Mouse (Mus musculus) forebrain, embryonic 11.5 days (tissue): ENCODE measurements around the gene Fam174b. TPM values are rescaled to one million over a fixed set of nuclear protein-coding genes. Genes with fewer than 3 reads are reported as not detected.

Source experiments
- ATAC-seq: fragments of 200-750 bp; cut with Nextera tagmentation; replicated peaks from 2 replicates; pipeline ENCODE4 v1.8.0; 2017; ENCODE audit warnings: moderate TSS enrichment; ENCODE audit not compliant: low FRiP score
- DNase-seq: peaks from one replicate; pipeline ENCODE4 v3.0.0-alpha.2; 2017; ENCODE audit warnings: low spot score
- H3K27ac ChIP-seq: fragments of 300-500 bp; sonication (generic); 2 replicates; pipeline ENCODE4 v1.5.1; 2014; ENCODE audit warnings: low read depth, low read length
- H3K27me3 ChIP-seq: fragments of 300-500 bp; sonication (generic); 2 replicates; pipeline ENCODE4 v1.6.1; 2014; ENCODE audit warnings: mild to moderate bottlenecking, low read length, mixed read lengths; ENCODE audit not compliant: control insufficient read depth, insufficient read depth
- H3K36me3 ChIP-seq: fragments of 300-500 bp; sonication (generic); 2 replicates; pipeline ENCODE4 v1.6.1; 2014; ENCODE audit warnings: mild to moderate bottlenecking, low read length, moderate library complexity, mixed read lengths; ENCODE audit not compliant: control insufficient read depth, insufficient read depth
- H3K4me1 ChIP-seq: fragments of 300-500 bp; sonication (generic); replicated peaks from 2 replicates; pipeline ENCODE4 v1.6.1; 2014; ENCODE audit warnings: low read length, mixed read lengths; ENCODE audit not compliant: control insufficient read depth, insufficient read depth
- H3K4me2 ChIP-seq: fragments of 300-500 bp; sonication (generic); 2 replicates; pipeline ENCODE4 v1.6.1; 2014; ENCODE audit warnings: low read depth, mild to moderate bottlenecking, low read length, moderate library complexity, mixed read lengths; ENCODE audit not compliant: severe bottlenecking
- H3K4me3 ChIP-seq: fragments of 300-500 bp; sonication (generic); 2 replicates; pipeline ENCODE4 v1.5.1; 2014; ENCODE audit warnings: low read depth, low read length
- H3K9ac ChIP-seq: fragments of 300-500 bp; sonication (generic); 2 replicates; pipeline ENCODE4 v1.6.1; 2014; ENCODE audit warnings: low read length
- H3K9me3 ChIP-seq: fragments of 300-500 bp; sonication (generic); 2 replicates; pipeline ENCODE4 v1.6.1; 2016; ENCODE audit warnings: low read length, mixed read lengths; ENCODE audit not compliant: control insufficient read depth
- WGBS: fragments of 180-500 bp; shearing (Covaris S2); extraction: QIAGEN DNeasy Blood & Tissue Kit; methylation state at CpG from one replicate; pipeline ENCODE4 v1.1.7; 2014; 5-methylcytosine and 5-hydroxymethylcytosine counted together
- polyA plus RNA-seq: library from polyadenylated mRNA; unstranded; fragments of >200 nt; fragmentation: Nextera tagmentation; extraction: Ambion mirVana; gene quantifications from 2 replicates; pipeline ENCODE4 v1.2.1, GENCODE M21; 2014

Fam174b gene
- polyA plus RNA-seq, 1 experiment from 2014 or later, result 19.7 TPM

- 73% methylated on average over 3 of the region's 3 CpGs for WGBS
- Histone ChIP-seq H3K27me3 (no peaks in the 10 kb centered on the region), H3K4me3 (no peak overlapping the region), H3K36me3 (no peaks in the 10 kb centered on the region), H3K4me2 (no peak overlapping the region), H3K4me1 (no peaks in the 10 kb centered on the region), H3K9me3 (no peaks in the 10 kb centered on the region), H3K9ac (no peak overlapping the region), H3K27ac (no peak overlapping the region)
- ATAC-seq (no peak), DNase-seq (no peak)
Observed at GRCm38 (mm10) chr7:73721046-73721445, 19.1 kb upstream of the Fam174b start.

- no peaks in the 10 kb centered on the region for H3K4me1 ChIP-seq
- 85% methylated on average over 3 of the region's 3 CpGs for WGBS
- no peaks in the 10 kb centered on the region for H3K27me3 ChIP-seq
- no peaks in the 10 kb centered on the region for H3K36me3 ChIP-seq
- no peak overlapping the region for H3K27ac ChIP-seq
- no peaks in the 10 kb centered on the region for H3K9me3 ChIP-seq
- H3K9ac ChIP-seq, result no peak overlapping the region
- DNase-seq, result no peak
- no peak overlapping the region for H3K4me2 ChIP-seq
- ATAC-seq, result no peak
- H3K4me3 ChIP-seq, result no peak overlapping the region
Observed at GRCm38 (mm10) chr7:73721764-73722163, 18.3 kb upstream of the Fam174b start.

GRCm38 (mm10) chr7:73729913-73730312 is 10.2 kb upstream of the Fam174b start:
- H3K4me2 ChIP-seq, result no peak overlapping the region
- no peaks in the 10 kb centered on the region for H3K4me1 ChIP-seq
- no peak overlapping the region for H3K4me3 ChIP-seq
- DNase-seq (no peak), ATAC-seq (no peak)
- no peaks in the 10 kb centered on the region for H3K36me3 ChIP-seq
- H3K27ac ChIP-seq, result no peak overlapping the region
- no peaks in the 10 kb centered on the region for H3K27me3 ChIP-seq
- WGBS, result 66% methylated on average over 7 of the region's 7 CpGs
- H3K9me3 ChIP-seq, result no peaks in the 10 kb centered on the region; the same call in 1 of the 2 replicates
- no peak overlapping the region for H3K9ac ChIP-seq

DNA sequence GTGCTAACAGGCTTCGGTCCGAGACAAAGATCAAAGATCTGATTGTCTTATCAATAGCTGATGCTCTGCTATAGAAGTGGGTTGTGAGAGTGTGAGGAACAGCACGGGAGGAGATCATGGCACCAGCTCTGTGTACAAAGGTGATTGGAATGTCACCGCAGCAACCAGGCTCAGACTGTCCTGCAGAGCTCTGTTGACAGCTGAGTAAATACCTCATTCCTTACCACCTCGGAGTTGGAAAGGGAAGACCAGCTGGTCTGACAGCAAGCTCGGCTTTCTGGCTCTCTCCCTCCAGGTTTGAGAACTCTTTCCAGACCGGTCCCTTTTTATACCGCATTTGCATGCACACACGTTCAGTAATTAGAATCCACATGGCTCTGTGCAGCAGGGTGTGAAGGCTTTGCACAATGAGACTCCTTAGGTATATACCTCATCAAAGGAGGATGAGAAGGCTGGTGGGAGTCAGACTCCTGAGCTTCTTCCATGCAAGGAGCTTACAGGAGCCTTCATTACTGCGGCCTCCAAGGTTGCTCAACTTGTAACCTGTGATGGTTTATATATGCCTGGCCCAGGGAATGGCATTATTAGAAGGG is 9.6 kb upstream of the Fam174b start:
- DNase-seq (no peak), ATAC-seq (no peak)
- no peaks in the 10 kb centered on the region for H3K36me3 ChIP-seq
- no peaks in the 10 kb centered on the region for H3K4me1 ChIP-seq
- no peak overlapping the region for H3K9ac ChIP-seq
- H3K4me3 ChIP-seq, result no peak overlapping the region
- H3K4me2 ChIP-seq, result no peak overlapping the region
- H3K27ac ChIP-seq, result no peak overlapping the region
- 70% methylated on average over 10 of the region's 10 CpGs for WGBS
- no peaks in the 10 kb centered on the region for H3K27me3 ChIP-seq
- H3K9me3 ChIP-seq, result no peaks in the 10 kb centered on the region; the same call in 1 of the 2 replicates

- no peak overlapping the region for H3K9ac ChIP-seq
- 77% methylated on average over 2 of the region's 2 CpGs for WGBS
- no peaks in the 10 kb centered on the region for H3K4me1 ChIP-seq
- H3K27ac ChIP-seq, result no peak overlapping the region
- no peaks in the 10 kb centered on the region; the same call in 1 of the 2 replicates for H3K9me3 ChIP-seq
- DNase-seq (no peak), ATAC-seq (no peak)
- H3K4me3 ChIP-seq, result no peak overlapping the region
- H3K36me3 ChIP-seq, result no peaks in the 10 kb centered on the region
- H3K4me2 ChIP-seq, result no peak overlapping the region
- H3K27me3 ChIP-seq, result peaks cover 14% of the 10 kb centered on the region
Observed at GRCm38 (mm10) chr7:73736046-73736445, 4.1 kb upstream of the Fam174b start.

- no peak for DNase-seq
- H3K27ac ChIP-seq, result no peak overlapping the region
- H3K4me1 ChIP-seq, result no peaks in the 10 kb centered on the region
- no peak overlapping the region for H3K4me2 ChIP-seq
- H3K9me3 ChIP-seq, result no peaks in the 10 kb centered on the region
- no peaks in the 10 kb centered on the region for H3K36me3 ChIP-seq
- WGBS, result 59% methylated on average over 5 of the region's 5 CpGs
- no peak overlapping the region; the same call in 1 of the 2 replicates for H3K4me3 ChIP-seq
- no peak for ATAC-seq
- H3K9ac ChIP-seq, result no peak overlapping the region
- peaks cover 14% of the 10 kb centered on the region for H3K27me3 ChIP-seq
Observed at GRCm38 (mm10) chr7:73741392-73741791, 1.3 kb downstream of the Fam174b start.

- no peak for DNase-seq
- Histone ChIP-seq H3K9ac (no peak overlapping the region), H3K27me3 (peaks cover 14% of the 10 kb centered on the region), H3K36me3 (no peaks in the 10 kb centered on the region), H3K4me1 (no peaks in the 10 kb centered on the region), H3K4me3 (no peak overlapping the region), H3K4me2 (no peak overlapping the region), H3K9me3 (no peaks in the 10 kb centered on the region), H3K27ac (no peak overlapping the region)
- 80% methylated on average over 6 of the region's 6 CpGs for WGBS
- ATAC-seq, result no peak
Observed at GRCm38 (mm10) chr7:73741841-73742240, 1.7 kb downstream of the Fam174b start.

DNA sequence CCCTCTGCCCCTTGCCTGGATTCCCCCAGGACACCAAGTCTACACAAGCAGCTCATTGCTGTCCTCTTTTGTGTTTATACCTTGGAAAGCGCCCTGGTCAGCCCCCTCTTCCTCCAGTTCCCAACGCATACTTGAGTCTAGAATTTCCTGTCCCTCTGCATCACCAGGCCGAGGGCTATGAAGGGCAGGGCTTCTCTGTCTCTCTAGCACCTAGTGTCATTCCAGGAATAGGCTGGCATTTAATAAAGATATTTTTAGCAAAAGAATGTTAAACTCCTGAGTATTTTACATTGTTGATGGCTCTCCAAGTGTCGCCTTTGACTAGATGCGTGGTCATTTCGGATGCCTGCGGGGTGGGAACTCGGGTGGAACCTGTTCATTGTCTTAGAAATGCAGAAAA is 3.0 kb downstream of the Fam174b start:
- Histone ChIP-seq H3K4me1 (0 out of 2 replicates have a peak, but pooled peaks cover 1% of the 10 kb centered on the region), H3K27me3 (peaks cover 14% of the 10 kb centered on the region), H3K9me3 (no peaks in the 10 kb centered on the region; the same call in 1 of the 2 replicates), H3K4me2 (no peak overlapping the region), H3K4me3 (no peak overlapping the region), H3K27ac (no peak overlapping the region), H3K9ac (no peak overlapping the region), H3K36me3 (no peaks in the 10 kb centered on the region)
- DNase-seq, result no peak
- ATAC-seq, result no peak
- WGBS, result 83% methylated on average over 8 of the region's 8 CpGs

DNA sequence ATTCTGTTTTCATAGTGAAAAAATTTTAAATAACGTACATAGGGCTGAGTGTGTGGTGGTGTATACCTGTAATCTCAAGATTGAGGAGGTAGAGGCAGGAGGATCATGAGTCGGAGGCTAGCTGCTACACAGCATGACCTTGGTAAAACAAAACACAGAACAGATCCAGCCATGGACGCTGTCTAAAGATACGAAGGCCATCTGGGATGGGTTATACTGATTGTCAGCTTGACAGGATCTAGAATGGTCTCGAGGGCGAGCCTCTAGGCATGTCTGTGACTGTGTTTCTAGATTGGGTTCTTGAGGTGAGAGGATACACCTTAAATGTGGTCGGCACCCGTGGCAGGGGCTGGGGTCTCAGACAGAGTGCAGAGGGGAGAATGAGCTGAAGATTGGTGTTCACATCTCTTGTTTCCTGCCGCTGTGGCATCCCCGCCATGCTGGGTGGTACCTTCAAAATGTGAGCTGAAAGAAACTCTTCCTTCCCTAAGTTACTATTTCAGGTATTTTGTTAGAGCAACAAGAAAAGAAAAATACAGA is 3.8 kb downstream of the Fam174b start:
- ATAC-seq, result no peak
- H3K9ac ChIP-seq, result no peak overlapping the region

More for the DNA sequence above, 3.8 kb downstream of the Fam174b start:
- H3K9me3 ChIP-seq, result no peaks in the 10 kb centered on the region; the same call in 1 of the 2 replicates
- WGBS, result 85% methylated on average over 10 of the region's 10 CpGs
- DNase-seq, result no peak
- H3K36me3 ChIP-seq, result no peaks in the 10 kb centered on the region
- H3K4me2 ChIP-seq, result no peak overlapping the region
- H3K4me1 ChIP-seq, result 0 out of 2 replicates have a peak, but pooled peaks cover 1% of the 10 kb centered on the region
- peaks cover 14% of the 10 kb centered on the region for H3K27me3 ChIP-seq
- H3K4me3 ChIP-seq, result no peak overlapping the region
- H3K27ac ChIP-seq, result no peak overlapping the region
